ENCODE assay signal across 12 mouse cellular contexts in the genomic region with DNA sequence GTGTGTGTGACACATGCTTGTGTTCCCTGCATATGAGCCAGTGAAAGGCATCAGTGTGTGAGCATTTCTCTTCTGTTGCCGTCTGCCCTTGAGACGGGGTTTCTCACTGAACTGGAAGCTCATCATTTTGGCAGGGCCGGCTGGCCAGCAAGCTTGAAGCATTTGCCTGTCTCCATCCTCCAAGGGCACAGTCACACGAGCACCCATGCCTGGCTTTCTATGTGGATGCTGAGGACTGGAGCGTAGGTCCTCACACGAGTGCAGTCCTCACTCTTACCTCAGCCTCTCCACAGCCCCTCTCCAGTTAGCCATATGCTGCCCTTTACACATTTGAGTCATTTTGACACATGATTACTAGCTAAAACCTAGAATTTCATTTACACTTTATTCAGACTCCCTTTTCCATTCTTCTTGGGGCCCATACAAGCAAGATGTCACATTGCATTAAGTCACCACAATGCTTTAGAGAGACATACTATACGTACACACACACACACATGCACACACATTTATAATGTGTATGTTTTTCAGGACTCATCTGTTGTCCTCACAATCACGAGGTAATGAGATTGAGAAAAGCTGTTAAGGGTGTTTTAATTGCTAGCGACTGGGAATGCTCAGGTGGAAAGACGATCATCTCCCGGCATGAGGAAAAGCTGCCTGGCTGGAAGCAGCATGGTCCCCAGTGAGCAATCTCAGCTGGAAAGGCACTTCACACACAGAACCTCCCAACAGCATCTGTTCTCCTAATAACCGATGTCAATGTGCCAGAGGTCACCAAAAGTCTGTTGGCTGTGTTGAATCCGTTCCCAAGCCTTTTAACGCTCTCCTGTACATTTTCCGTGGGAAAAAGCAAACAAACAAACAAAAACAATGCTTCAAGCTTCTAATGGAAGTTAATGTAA.
DNase-seq lines count a peak whose midpoint lies in the region; ATAC-seq lines count a peak whose summit lies in the region.
"Had no signal": no experiment of that assay in that cellular context is flagged by ENCODE, and none has a peak within 500 bp of the region (broad histone marks: within the 10 kb centered on the region; RNA-seq: fewer than 3 reads in every experiment).

No protein-coding gene starts in this region.

- H3K9ac ChIP-seq in hindbrain, embryonic 14.5 days, result peak overlapping the region; percentile 3; the same call in 1 of the 2 replicates
- H3K9ac ChIP-seq: limb, embryonic 12.5 days had no signal

- ATAC-seq in hindbrain, embryonic 14.5 days (ENCODE audit: low FRiP score), result 0 out of 2 replicates have a peak, but pooled peaks have one; percentile 48

- H3K4me2 ChIP-seq in hindbrain, embryonic 14.5 days (replicated peaks), result no peak overlapping the region
- H3K4me2 ChIP-seq: limb, embryonic 12.5 days had no signal

- no peaks in the 10 kb centered on the region for H3K9me3 ChIP-seq in hindbrain, embryonic 14.5 days (ENCODE audit: control insufficient read depth, low read length)
- H3K9me3 ChIP-seq: limb, embryonic 12.5 days had no signal

- peak; percentile 44 for DNase-seq in gastrocnemius, adult 18-20 months (ENCODE audit: low spot score)
- no peak for DNase-seq in gastrocnemius, adult 8-10 months (ENCODE audit: low spot score in 2 of 2)
- DNase-seq in brain, adult 2 months (ENCODE audit: low read depth, low spot score), result peak; percentile 85
- peak; percentile 78 for DNase-seq in cerebellum, adult 9-11 months
- peak; percentile 42 for DNase-seq in hindbrain, embryonic 14.5 days (ENCODE audit: low spot score)
- DNase-seq in layer of hippocampus, postnatal 36 days, result no peak
- no peak for DNase-seq in thymus, postnatal 10 days (ENCODE audit: low spot score in 2 of 2)
- no peak for DNase-seq in ovary, postnatal 14 days (ENCODE audit: low spot score)
- DNase-seq: kidney, postnatal 25 days; thymus, adult 2 months had no signal

- H3K27ac ChIP-seq in hindbrain, embryonic 14.5 days, result peak overlapping the region; percentile 7
- H3K27ac ChIP-seq: limb, embryonic 12.5 days; macrophage had no signal

- no peak overlapping the region for H3K4me3 ChIP-seq in hindbrain, embryonic 14.5 days (replicated peaks; ENCODE audit: low read length)
- H3K4me3 ChIP-seq: limb, embryonic 12.5 days had no signal

- WGBS in hindbrain, embryonic 14.5 days, result 46% methylated on average over 15 of the region's 15 CpGs

- H3K4me1 ChIP-seq in hindbrain, embryonic 14.5 days (replicated peaks; ENCODE audit: control insufficient read depth, insufficient read depth, low read length), result peaks cover 13% of the 10 kb centered on the region

- no peaks in the 10 kb centered on the region for H3K36me3 ChIP-seq in hindbrain, embryonic 14.5 days (replicated peaks; ENCODE audit: control insufficient read depth, insufficient read depth)
- H3K36me3 ChIP-seq: limb, embryonic 12.5 days had no signal

- no peaks in the 10 kb centered on the region for H3K27me3 ChIP-seq in hindbrain, embryonic 14.5 days (ENCODE audit: control insufficient read depth, insufficient read depth, low read length)
- H3K27me3 ChIP-seq: limb, embryonic 12.5 days had no signal

Comparison
In these comparisons a context has a peak if more than half of its experiments do, and no peak if none do; other contexts are left out.
1. DNase-seq: peak in gastrocnemius, adult 18-20 months (single experiment), brain, adult 2 months (single experiment), cerebellum, adult 9-11 months (single experiment) and hindbrain, embryonic 14.5 days (single experiment); none in gastrocnemius, adult 8-10 months (0 of 2), layer of hippocampus, postnatal 36 days (0 of 2), thymus, postnatal 10 days (0 of 2) and ovary, postnatal 14 days (single experiment).